Mouse (Mus musculus): ENCODE data around the gene Fmnl2. TPM values are rescaled to one million over a fixed set of nuclear protein-coding genes. Genes with fewer than 3 reads are reported as not detected.

The Fmnl2 gene
- total and polyA plus RNA-seq, 3 experiments, result 1.2 to 6.3 (median 4.5) TPM

DNA sequence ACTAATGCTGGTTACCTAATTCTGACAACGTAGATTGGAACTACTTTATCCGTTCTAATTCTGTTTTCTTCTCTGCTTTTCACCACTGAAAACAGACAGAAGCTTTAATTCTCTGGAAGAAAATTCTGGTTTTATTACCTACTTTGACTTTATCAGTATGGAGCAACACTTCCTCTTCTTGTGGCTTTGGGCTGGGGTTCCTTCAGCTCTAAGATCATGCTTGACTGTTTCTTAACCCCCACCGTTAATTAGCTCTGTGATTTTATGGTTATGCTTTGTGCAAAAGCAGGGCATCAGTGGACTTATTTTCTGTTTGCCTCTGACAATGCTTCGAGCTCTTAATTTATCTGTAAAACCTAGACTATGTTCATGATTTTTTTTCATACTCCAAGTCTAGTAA lies 29.6 kb upstream of the Fmnl2 start:
- Histone ChIP-seq H3K79me2 (replicated peaks; ENCODE audit: control insufficient read depth, insufficient read depth, low read length) (no peaks in the 10 kb centered on the region), H3K27me3 (ENCODE audit: control insufficient read depth, insufficient read depth, low read length) (no peaks in the 10 kb centered on the region), H3K27ac (no peak overlapping the region), H3K4me1 (ENCODE audit: control insufficient read depth, insufficient read depth, low read length) (no peaks in the 10 kb centered on the region), H3K4me3 (no peak overlapping the region), H3K36me3 (ENCODE audit: control insufficient read depth, insufficient read depth, low read length) (no peaks in the 10 kb centered on the region), H3K9ac (ENCODE audit: low read depth, low read length) (no peak overlapping the region)
- intact Hi-C loops (cut with DNase I), result no loop called here
- DNase-seq, result no peak
- WGBS, result 77% methylated on average over 4 of the region's 4 CpGs
- TF ChIP-seq EP300 (IDR thresholded peaks at IDR 0.05; ENCODE audit: insufficient read depth, low read depth, low read length) (no peak), CTCF (IDR thresholded peaks at IDR 0.05) (no peak), POLR2A (IDR thresholded peaks at IDR 0.05; ENCODE audit: insufficient read depth, low read depth, low read length) (no peak)

DNA sequence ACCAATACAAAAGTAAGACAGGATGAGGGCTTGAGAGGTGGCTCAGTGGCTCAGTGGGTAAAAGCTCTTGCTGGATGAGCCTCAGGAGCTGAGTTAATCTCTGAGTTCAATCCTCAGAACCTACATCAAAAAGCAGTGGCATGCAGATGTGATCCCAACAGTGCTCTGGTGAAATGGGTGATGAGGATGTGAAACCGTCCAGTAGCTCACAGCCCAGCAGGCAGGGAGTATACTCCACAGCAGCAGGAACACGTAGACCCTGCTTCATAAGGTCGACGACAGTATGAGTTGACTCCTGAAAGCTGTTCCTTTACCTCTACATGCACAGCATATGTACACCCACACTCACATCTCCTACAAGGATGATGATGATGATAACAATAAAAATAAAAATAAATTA lies 27.1 kb upstream of the Fmnl2 start:
- 82% methylated on average over 4 of the region's 4 CpGs for WGBS
- intact Hi-C loops (cut with DNase I), result no loop called here

DNA sequence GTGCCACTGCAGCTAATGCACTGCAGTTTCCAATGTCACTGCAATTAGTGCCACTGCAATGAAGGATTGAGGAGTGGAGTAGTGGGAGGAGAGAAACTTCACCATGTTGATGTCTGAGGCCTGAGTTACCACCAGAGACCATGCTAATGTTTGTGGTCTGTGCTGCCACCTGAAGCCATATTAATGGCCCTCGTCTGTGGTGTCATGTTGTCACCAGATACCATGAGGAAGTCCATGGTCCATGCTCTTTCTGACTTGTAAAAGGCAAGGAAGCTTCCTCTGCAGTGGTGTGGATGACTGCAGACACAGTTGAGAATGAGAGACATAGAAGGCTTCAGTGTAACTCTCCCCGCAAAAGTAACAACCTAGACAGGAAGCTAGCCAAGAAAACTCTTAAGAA lies 26.1 kb upstream of the Fmnl2 start:
- Histone ChIP-seq H3K27me3 (ENCODE audit: control insufficient read depth, insufficient read depth, low read length) (no peaks in the 10 kb centered on the region), H3K4me3 (no peak overlapping the region), H3K4me1 (ENCODE audit: control insufficient read depth, insufficient read depth, low read length) (no peaks in the 10 kb centered on the region), H3K27ac (no peak overlapping the region), H3K9ac (ENCODE audit: low read depth, low read length) (no peak overlapping the region), H3K36me3 (ENCODE audit: control insufficient read depth, insufficient read depth, low read length) (no peaks in the 10 kb centered on the region), H3K79me2 (replicated peaks; ENCODE audit: control insufficient read depth, insufficient read depth, low read length) (no peaks in the 10 kb centered on the region)
- no peak for DNase-seq
- TF ChIP-seq EP300 (IDR thresholded peaks at IDR 0.05; ENCODE audit: insufficient read depth, low read depth, low read length), result no peak
- WGBS, result 82% methylated on average over 2 of the region's 2 CpGs
- intact Hi-C loops (cut with DNase I), result no loop called here

More for the DNA sequence above, 27.1 kb upstream of the Fmnl2 start:
- DNase-seq, result no peak
- no peaks in the 10 kb centered on the region for H3K36me3 ChIP-seq (ENCODE audit: control insufficient read depth, insufficient read depth, low read length)
- H3K4me3 ChIP-seq, result no peak overlapping the region
- no peak overlapping the region for H3K9ac ChIP-seq (ENCODE audit: low read depth, low read length)
- H3K4me1 ChIP-seq (ENCODE audit: control insufficient read depth, insufficient read depth, low read length), result no peaks in the 10 kb centered on the region
- no peak overlapping the region for H3K27ac ChIP-seq
- no peak for TF ChIP-seq CTCF (IDR thresholded peaks at IDR 0.05)
- TF ChIP-seq POLR2A (IDR thresholded peaks at IDR 0.05; ENCODE audit: insufficient read depth, low read depth, low read length), result no peak
- no peak for TF ChIP-seq EP300 (IDR thresholded peaks at IDR 0.05; ENCODE audit: insufficient read depth, low read depth, low read length)
- no peaks in the 10 kb centered on the region for H3K27me3 ChIP-seq (ENCODE audit: control insufficient read depth, insufficient read depth, low read length)
- H3K79me2 ChIP-seq (replicated peaks; ENCODE audit: control insufficient read depth, insufficient read depth, low read length), result no peaks in the 10 kb centered on the region

DNA sequence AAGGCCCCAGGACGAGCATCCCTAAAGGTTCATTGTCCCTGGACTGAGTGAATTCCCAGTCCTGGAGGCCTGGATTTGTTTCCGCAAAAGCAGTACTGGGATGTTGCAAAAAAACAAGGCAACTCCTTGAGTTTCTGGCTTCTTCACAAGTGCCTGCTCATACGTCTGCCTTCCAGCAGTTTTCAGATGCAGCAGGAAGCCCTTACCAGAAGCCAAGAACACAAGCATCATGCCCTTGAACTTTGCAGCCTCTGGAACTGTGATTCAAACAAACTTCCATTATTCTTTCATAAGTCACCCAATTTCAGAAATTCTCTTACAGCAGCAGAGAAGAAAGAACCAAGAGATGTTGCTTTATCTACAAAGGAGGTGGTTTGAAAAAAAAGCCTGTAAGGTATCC lies 21.9 kb upstream of the Fmnl2 start:
- Histone ChIP-seq H3K4me1 (ENCODE audit: control insufficient read depth, insufficient read depth, low read length) (no peaks in the 10 kb centered on the region), H3K4me3 (no peak overlapping the region), H3K79me2 (replicated peaks; ENCODE audit: control insufficient read depth, insufficient read depth, low read length) (no peaks in the 10 kb centered on the region), H3K9ac (ENCODE audit: low read depth, low read length) (no peak overlapping the region), H3K36me3 (ENCODE audit: control insufficient read depth, insufficient read depth, low read length) (no peaks in the 10 kb centered on the region), H3K27me3 (ENCODE audit: control insufficient read depth, insufficient read depth, low read length) (no peaks in the 10 kb centered on the region), H3K27ac (no peak overlapping the region)
- no peak for DNase-seq
- 64% methylated on average over 3 of the region's 3 CpGs for whole genome bisulfite sequencing
- intact Hi-C loops (cut with DNase I), result no loop called here
- TF ChIP-seq CTCF (IDR thresholded peaks at IDR 0.05) (no peak), EP300 (IDR thresholded peaks at IDR 0.05; ENCODE audit: insufficient read depth, low read depth, low read length) (no peak), POLR2A (IDR thresholded peaks at IDR 0.05; ENCODE audit: insufficient read depth, low read depth, low read length) (no peak)

DNA sequence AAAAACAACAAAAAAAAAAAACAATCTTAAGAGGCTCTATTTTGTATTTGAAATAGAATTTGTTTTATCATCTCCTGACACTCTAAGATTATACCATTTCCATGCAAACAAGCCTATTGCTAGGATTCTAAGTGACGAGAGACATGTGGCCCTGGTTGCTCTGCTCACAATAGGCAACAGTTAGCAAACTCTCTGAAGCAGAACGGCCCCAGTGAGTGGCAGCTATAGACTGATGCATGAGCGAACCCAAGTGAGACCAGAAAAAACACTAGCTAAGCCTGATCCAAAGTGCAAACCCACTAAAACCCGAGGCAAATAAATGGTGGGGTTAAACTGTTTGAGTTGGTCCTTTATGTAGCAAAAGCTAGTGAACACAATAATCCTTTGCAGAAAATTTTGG lies 18.6 kb upstream of the Fmnl2 start:
- H3K4me3 ChIP-seq, result no peak overlapping the region
- no peaks in the 10 kb centered on the region for H3K36me3 ChIP-seq (ENCODE audit: control insufficient read depth, insufficient read depth, low read length)
- H3K27me3 ChIP-seq (ENCODE audit: control insufficient read depth, insufficient read depth, low read length), result no peaks in the 10 kb centered on the region
- WGBS, result 83% methylated on average over 4 of the region's 4 CpGs
- H3K9ac ChIP-seq (ENCODE audit: low read depth, low read length), result no peak overlapping the region
- intact Hi-C loops (cut with DNase I), result no loop called here
- TF ChIP-seq POLR2A (IDR thresholded peaks at IDR 0.05; ENCODE audit: insufficient read depth, low read depth, low read length), result no peak
- no peak for TF ChIP-seq EP300 (IDR thresholded peaks at IDR 0.05; ENCODE audit: insufficient read depth, low read depth, low read length)
- TF ChIP-seq CTCF (IDR thresholded peaks at IDR 0.05), result no peak
- no peaks in the 10 kb centered on the region for H3K4me1 ChIP-seq (ENCODE audit: control insufficient read depth, insufficient read depth, low read length)
- H3K27ac ChIP-seq, result no peak overlapping the region
- no peak for DNase-seq
- no peaks in the 10 kb centered on the region for H3K79me2 ChIP-seq (replicated peaks; ENCODE audit: control insufficient read depth, insufficient read depth, low read length)

DNA sequence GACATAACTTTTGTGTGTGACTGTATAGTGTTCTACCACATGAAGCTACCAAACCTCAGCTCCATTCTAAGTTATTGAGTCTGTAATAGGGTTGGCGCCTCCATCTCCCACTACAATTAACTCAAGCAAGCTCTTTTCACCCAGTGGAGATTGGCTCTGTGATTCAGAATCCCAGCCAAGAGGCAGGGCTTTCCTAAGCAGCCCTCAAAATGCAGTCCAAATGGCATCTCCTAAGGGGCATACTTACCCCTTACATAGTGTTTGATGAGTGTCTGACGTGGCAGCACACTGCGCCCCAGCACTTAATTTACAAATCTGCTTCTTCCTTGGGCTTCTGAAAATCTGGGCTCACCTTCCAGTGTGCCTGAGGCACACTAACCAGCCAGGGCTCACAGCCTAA lies 17.8 kb upstream of the Fmnl2 start:
- H3K4me3 ChIP-seq, result no peak overlapping the region

More for the DNA sequence above, 17.8 kb upstream of the Fmnl2 start:
- TF ChIP-seq CTCF (IDR thresholded peaks at IDR 0.05), result no peak
- TF ChIP-seq EP300 (IDR thresholded peaks at IDR 0.05; ENCODE audit: insufficient read depth, low read depth, low read length), result no peak
- no peak for TF ChIP-seq POLR2A (IDR thresholded peaks at IDR 0.05; ENCODE audit: insufficient read depth, low read depth, low read length)
- Histone ChIP-seq H3K4me1 (ENCODE audit: control insufficient read depth, insufficient read depth, low read length) (no peaks in the 10 kb centered on the region), H3K27me3 (ENCODE audit: control insufficient read depth, insufficient read depth, low read length) (no peaks in the 10 kb centered on the region), H3K79me2 (replicated peaks; ENCODE audit: control insufficient read depth, insufficient read depth, low read length) (no peaks in the 10 kb centered on the region), H3K36me3 (ENCODE audit: control insufficient read depth, insufficient read depth, low read length) (no peaks in the 10 kb centered on the region), H3K27ac (no peak overlapping the region), H3K9ac (ENCODE audit: low read depth, low read length) (no peak overlapping the region)
- WGBS, result 97% methylated on average over 3 of the region's 3 CpGs
- DNase-seq, result no peak
- intact Hi-C loops (cut with DNase I), result no loop called here

All from heart, adult 2 months (tissue).